Mouse (Mus musculus) B cell, adult 2 months (primary cell): ENCODE data around the gene Cox20.
"Not testable (repeated sequence)": the region's sequence is repeated elsewhere in the genome, so short reads cannot be mapped to it uniquely, and the experiment has no call there.

ENCODE experiments used
- DNase-seq, 2 experiments: peaks; one replicate each; pipeline ENCODE4 v3.0.0; 2022

Gene Cox20

DNA sequence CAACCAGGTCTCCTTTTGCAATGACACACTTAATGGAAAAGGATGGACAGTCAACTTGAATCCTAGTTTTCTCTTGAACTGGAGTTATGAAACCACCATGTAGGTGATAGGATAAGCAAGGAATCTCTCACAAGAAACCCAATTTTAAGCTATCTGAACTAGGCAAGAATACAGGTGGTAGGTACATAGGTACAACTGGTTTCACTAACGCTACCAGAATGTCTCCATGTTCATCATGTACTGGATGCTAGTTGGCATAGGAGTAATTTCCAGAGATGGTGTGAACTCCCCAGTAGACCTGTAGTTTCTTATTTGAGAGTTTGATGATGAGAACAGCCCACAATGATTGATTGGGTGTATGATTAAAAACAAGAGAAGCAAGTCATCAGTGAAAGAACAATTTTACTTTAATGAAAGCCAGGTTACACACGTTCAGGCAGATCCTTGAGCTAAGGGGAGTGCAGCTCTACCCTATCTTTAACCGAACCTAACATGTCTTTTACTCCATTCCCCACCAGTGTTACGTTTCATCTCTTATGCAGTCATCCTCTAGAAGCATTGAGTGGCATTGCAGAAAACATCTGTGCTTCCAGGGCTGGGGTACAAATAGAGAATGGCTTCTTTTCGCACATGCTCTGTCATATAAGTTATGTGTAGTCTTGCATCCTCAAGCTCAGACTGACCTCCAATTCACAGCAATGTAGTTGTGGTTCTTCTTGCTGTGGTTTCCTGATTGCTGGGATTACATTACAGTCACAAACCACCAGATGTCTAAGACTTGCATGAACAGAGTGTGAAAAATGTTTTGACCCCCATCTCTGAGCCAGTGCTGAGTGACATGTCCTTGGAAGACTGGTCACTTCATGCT, 2.0 kb downstream of the Cox20 start:
- no peak for DNase-seq

DNA sequence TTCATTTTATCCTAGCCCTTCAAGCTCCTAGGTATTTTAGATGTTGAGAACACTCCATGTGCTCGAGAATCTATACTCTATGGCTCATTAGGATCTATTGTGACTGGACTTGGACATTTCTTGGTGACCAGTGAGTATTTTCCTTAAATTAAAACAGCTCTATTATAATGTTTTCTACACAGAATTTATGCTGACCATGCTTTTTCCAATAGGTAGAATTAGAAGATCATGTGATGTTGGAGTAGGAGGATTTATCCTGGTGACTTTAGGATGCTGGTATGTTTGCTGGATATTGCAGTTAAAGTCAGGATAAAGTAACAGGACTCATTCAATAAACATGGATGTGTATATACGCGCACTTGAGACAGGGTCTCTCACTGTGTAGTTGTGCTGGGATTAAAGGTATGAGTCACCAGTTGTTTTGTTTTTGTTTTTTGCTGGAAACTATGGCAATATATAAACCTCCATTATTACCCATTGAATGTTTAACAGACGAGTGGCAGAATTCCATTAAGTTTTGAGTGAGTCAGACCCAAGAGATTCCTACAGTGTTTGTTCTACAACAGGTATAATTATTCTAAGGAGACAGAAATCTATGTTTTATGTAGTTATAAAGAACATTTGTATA, 2.9 kb downstream of the Cox20 start:
- DNase-seq: no peak

DNA sequence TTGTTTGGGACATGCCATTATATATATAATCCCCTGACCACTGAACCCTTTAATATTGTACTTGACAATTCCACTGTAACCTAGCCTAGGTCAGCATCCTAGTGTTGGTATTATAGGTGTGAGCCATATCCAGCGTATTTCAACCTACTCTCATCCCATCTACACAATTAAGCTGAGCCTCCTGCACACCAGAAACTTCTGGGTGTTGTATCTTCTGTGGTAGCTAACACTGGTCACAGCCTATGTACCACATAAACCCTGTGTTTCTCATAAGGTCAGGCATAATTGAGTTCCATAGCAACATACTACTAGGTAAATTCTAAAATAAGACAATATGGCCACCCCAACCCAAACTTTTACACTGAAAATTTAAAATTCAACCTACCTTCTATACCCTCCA, 4.3 kb downstream of the Cox20 start:
- DNase-seq: no peak

DNA sequence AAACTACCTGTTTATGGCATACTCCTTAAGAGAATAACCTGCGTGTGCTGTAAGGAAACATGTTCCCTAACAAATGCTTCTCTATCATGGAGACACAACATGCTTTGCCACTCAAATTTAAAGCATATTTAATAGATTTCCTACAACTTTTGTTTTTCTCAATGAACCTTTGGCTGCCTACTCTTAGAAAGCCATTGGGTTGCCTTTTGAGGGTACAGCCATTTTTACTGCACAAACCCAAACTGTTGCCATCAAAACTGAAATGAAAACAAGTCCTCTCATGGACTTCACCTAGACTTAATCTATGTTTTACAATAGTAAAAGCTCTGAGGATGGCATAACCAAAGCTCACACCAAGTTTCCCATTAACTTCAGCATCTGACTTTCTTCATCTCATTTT, 5.6 kb downstream of the Cox20 start:
- DNase-seq: no peak

DNA sequence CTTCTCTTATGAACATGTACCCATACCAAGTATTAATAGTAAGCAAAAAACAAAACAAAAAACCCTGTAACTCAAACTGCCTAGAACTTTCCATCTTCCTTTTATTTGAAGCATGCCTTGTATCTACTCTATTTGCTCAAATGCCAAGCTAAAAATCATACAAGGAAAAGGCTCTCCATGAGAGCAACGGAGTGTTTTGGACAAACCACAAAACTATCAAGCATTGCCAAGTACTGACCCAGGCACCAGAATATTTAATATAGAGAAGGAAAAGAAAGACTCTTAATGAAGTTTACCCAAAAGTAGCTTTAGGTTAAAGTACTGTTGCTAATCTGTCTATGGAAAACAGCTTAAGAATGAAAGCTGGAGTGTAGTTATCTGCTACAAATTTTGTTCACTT, 7.4 kb downstream of the Cox20 start:
- no peak for DNase-seq

DNA sequence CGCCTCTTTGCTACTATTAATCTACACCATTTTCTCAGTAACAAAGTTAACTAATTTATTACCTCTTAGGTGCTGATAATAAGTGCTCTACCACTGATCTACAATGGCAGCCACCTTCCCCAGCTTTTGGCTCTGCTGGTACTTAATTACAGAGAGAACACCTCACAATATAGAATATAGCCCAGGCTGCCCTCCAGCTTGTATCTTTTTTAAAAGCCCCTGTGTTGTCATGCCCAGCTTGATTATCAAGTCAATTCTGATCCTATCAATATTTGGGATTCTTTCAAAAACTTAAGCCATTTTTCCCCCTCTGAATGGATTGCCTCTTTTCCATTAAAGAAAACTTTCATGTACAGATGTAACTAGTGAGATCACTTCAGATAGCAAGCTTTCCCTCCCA, 8.0 kb downstream of the Cox20 start:
- DNase-seq: no peak

DNA sequence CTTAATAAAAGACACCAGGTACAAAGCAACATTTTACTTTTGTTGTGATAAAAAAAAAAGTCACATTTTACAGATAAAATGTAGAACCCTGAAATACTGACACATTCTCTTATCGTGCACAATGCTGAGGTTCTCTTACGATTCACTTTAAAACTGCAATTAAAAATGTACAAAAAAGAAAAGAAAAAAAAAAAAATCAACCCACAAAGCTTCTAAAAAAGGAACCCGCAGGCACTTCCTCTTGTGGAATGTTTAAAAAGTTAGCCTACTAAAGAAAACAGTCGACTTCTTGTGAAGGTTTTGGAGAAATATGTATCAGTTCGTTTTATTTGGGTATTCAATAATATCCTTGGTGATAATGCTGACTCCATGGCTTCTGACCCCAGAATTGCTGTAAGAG, 10.1 kb downstream of the Cox20 start:
- no peak for DNase-seq

DNA sequence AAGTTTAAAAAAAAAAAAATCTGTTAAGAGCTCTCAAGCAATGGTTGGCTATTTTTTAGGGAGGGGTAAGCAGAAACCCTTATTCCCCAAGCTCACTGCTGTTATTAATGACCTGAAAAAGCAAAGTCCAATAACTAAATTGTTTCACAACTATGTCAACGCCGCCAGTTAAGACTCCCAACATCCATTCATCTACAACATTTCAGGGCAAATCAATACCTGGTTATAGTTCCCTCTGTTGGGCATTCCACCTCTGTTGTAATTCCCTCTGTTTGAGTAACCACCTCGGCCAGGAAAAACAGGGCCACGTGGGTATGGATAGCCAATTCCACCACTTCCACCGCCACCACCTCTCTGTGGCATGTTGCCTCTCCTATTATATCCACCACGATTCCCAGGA, 11.0 kb downstream of the Cox20 start:
- no peak for DNase-seq

DNA sequence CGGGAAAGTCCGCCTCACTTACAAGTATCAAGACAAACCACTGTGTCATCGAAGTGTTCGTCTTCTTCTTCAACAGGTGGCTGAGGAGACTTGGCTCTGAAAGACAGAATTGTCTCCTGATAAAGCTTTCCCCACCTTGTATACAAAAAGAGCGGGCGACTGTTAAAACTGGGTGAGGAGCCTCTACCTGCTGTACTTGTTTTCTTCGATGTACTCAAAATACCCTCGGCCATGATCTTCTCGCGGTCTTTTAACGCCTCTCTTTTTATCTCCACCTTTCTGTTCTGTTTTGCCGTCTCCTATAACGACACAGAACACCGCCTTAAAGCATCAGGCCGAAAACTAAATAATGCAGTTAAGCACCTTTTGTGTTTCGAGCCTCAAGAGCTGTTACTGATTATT, 16.9 kb downstream of the Cox20 start:
- peak; percentile 46 to 55 for DNase-seq

DNA sequence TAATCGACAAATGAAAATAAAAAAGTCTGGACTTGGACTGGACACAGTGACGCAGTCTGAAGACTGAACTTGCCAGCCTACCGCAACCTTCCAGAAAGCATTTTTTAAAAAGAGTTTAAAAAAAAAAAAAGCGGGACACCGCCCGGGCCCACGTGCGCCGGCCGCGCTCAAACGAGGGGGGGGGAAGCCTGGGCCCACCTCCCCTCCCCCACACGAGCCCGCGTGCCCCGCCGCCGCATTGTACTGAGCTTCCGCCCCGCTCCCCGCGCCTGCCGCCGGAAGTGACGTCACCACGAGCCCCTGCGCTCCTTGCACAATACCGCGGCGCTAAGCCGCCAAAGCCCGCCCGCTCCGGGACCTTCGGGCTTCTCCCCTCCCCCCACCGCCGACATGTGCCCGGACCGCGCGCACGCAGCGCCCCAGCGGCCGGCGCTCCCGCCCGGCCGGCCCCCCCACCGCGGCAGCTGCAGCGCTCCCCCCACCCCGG, 17.4 kb downstream of the Cox20 start:
- DNase-seq: peak; percentile 93

DNA sequence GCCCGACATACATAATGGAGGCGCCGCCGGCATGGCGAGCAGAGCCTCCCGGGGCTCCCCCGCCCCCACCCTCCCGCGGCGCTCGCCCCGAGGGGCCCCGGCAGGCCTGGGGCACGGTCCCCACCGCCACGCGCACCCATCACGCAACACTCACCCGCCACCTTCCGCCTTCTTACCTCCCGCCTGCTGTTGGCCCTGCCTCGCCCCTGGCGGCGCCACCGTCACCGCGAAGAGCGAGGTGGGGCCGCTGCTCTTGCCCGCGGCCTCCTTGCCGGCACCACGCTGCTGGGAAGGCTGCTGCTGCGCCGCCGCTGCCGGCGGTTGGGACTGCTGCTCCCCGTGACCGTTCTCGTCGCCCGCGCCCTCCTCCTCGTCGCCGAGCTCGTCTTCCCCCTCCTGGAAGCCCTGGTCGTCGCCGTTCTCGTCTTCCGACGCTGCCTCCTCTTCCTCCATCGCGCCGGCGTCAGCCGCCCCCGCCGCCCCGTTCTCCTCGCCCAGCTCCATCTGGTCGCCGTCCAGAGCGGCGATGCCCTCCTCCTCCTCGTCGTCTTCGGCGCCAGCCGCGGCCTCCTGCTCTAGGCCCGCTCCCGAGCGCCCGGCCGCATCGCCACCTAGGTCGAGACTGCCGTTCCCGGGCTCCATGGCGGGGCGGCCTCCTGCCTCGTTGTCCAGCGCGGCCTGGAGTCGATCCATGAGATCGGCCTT, 18.0 kb downstream of the Cox20 start:
- DNase-seq: peak; percentile 73 to 77

DNA sequence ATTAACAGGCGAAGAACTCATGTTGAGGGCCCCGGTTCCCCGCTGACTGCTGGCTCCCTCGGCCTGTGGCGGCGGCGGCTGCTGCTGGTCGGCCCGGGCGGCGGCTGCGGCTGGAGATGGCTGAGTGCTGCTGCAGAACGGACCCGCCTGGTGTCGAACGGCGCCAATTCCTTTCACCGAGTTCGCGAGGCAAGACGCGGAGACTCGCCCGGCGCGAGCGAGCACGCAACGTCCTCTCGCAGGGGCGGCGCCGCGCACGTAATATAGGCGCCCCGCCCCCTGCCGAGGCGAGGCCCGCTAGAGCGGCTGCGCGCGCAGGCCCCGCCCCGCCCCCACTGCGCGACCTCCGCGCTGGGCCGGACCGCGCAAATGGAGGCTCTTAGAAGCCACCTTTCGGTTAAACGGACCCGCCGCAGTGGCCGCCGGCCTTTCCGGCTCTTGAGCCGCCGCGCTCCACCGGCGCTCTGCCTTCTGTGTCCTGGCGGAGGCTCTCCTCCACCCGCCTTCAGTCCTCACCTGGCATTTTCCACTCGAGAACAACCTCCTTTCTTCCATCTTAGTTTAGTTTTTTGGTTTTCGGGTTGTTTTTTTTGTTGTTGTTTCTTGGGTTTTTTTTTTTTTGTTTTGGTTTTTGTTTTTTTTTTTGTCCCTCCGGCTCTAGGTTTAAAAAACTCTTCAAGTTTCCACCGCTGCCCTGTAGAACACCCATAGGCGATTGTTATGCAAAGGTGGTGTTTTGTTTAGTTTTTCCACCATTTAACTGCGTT, 18.8 kb downstream of the Cox20 start, which contains the start of gene Hnrnpu:
Gene Hnrnpu (minus strand): TSS at position 247 of the 767 bp plus-strand sequence.
- peak; percentile 97 to 99 for DNase-seq

DNA sequence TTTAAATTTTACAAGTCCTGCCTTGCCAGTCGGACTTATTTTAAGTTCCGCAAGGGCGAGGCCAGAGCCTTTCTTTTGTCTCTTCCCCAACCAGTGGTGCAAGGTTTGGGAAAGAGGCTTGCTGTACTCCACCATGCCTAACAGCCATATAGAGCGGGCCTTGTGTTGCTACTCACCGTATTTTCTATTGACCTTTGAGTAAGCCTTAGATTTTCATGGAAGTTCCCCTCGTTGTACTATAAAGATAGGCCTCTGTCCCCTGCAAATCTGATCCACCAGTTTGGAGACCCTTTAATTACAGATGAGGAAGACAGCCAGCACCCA, 19.4 kb downstream of the Cox20 start:
- peak; percentile 45 to 50 for DNase-seq

DNA sequence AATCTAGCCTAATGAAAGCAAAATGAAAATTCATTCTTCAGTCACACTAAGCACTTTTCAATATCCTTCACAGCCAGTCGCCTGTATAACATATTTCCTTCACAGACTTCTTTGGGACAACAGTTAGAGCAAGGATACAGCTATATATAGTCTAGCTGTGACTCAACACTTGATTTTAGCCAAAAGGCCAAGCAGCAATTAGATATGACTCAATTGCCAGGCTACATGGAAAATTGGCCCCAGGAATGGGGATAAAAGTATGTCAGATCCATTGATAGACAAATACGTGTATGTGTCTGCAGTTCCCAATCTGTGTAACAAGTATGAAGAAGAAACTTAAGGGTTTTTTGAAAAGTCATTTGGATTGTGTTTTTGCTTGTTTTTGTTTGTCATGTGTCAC, 21.3 kb downstream of the Cox20 start:
- DNase-seq: no peak

DNA sequence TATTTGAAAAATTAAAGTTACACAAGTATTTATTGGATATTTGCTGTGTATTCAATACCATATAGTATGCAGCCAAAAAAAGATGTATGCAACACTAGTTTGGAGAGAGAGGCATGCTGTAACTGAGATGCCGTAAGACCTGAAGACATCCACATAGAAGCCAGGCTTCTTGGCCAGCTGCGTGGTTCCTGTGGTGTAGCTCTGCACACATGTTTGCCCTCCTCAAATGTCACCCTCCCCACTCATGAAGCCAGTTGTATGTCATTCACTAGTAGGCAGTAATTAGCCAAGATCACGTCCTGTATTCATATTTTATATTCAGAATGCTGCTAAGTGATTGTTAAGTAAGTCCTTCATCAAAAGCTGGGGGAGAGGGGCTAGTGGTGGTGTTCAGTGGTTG, 22.5 kb downstream of the Cox20 start:
- DNase-seq: no peak

DNA sequence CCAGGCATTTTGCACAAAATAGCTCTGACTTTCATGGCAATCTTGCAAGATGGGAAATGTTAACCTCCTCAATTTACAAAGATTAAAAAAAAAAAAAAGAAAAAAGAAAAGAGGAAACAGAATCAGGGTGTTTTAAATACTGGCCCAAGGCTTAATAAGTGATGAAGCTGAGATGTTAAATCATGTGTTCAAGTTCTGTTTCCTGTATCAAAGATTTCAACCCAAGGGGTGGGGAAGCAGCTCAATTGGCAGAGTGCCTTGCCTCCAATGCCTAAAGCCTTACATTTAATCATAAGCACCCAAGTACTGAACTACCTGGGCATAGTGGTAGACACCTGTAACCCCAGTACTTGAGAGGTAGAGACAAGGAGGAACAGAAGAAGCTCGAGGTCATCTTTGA, 23.1 kb downstream of the Cox20 start:
- DNase-seq: no peak

DNA sequence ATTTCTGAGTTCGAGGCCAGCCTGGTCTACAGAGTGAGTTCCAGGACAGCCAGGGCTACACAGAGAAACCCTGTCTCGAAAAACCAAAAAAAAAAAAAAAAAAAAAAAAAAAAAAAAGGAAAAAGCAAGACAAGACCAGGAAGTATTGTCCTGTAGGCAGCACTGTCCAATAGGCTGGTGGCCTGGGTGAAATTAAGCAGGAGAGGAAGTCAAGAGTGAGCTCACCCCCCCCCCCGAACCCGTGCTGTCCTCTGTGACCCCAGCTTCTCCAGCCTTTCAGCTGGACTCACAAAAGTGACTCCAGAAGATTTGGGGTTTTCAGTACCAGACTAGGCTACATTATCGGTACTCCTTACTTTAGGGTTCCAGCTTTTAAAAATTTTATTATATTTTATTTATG, 23.7 kb downstream of the Cox20 start:
- no peak for DNase-seq

DNA sequence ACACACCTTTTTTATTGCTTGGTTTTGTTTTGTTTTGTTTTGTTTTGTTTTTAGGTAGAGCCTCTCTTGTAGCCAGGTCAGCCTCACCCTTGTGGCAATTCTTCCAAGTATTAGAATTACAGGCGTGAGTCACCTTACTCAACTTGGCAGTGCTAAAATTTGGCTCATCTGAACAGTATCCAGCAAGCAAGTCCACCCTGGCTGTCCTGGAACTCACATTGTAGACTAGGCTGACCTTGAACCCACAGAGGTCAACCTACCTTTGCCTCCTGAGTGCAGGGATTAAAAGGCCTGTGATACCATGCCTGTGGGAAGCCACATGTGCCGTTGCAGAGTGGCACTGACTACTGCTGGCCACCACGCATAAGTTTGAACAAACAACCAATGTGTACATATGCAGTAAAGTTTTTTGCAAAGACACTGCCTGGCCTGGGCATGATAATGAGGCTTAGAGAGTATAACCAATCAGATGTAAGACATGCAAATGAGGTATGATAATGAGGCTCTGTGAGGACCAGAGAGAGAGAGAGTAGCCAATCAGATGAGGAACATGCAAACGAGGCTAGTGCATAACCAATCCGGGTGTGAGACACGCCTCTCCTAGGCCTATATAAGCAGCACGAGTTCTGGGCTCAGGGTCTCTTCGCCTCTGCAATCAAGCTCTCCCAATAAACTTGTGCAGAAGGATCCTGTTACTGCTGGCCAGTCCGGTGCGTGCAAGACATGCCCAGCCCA, 25.3 kb downstream of the Cox20 start:
- not testable (repeated sequence) for DNase-seq

DNA sequence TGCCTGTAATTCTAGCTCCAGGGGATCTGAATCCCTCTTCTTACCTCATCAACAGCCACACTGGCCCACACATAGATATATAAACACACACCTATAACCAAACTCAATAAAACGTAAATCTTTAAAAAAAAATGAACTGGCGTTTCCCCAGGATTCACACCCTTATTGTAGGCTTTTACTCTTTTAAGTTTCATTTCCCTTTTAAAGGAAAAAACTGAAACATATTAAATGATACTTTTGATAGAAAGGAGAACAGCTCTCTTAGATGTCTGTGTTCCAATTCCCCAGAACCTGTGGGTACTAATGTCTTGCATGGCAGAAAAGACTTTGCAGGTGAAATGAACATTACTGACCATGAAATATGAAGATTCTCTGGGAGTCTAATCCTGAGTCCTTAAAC, 31.9 kb downstream of the Cox20 start:
- DNase-seq: no peak

DNA sequence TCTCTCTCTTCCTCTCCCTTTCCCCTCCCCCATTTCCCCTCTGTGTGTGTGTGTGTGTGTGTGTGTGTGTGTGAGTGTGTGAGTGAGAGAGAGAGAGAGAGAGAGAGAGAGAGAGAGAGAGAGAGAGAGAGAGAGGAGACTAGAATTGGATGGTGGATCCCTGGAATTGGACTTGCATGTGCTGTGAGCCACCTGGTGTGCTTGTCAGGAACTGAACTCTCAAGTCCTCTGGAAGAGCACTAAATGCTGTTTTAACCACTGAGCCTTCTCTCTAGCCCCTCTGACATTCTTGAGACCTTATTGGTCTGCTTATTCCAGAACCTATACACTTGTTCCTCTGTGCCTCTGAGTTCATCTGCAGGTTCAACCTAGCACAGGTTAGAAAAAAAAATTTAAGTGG, 32.7 kb downstream of the Cox20 start:
- no peak for DNase-seq

DNA sequence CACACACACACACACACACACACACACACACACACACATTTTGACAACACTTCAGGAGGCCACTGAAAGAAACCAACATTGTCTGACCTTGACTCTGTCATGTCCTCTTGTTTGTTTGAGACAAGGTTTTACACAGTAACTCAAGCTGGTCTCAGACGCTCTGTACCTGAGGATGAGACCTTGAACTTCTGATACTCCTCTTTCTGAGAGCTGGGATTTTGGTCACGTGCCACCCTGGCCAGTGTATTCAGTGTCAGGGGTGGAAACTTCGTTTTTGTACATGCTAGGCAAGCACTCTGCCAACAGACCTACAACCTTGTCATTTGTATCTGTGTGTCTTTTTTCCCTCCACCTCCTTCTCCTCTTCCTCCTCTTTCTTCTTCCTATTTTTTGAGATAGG, 35.6 kb downstream of the Cox20 start:
- DNase-seq: no peak
